Mouse (Mus musculus): ENCODE data around the gene Rps27l.

DNA sequence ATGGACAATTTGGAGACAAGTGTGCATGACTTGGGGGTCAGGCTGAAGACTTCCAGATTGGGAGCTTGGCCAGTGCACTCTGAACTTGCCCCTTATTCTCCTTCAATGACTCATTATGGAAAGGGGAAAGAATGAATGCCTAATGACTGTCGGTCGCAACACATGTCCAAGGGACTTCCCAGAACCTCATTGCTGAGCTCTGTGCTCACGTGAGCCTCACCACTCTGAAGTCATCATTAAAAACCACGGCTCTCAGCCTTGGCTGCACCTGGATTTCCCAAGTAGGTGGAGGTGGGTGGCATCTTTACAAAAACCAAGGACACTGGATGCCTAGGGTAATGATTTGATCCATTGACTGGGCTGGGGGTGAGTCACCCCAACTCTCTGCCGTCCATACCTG is 44.2 kb downstream of the Rps27l start:
- TF ChIP-seq POLR2A (IDR thresholded peaks at IDR 0.05; ENCODE audit: insufficient read length, low read depth): no peak
- TF ChIP-seq CEBPB (IDR thresholded peaks at IDR 0.05; ENCODE audit: insufficient read depth, poor library complexity, severe bottlenecking): no peak
- TF ChIP-seq POLR2AphosphoS2 (IDR thresholded peaks at IDR 0.05; ENCODE audit: insufficient read length, low read depth): no peak
- no peak for TF ChIP-seq MAX (IDR thresholded peaks at IDR 0.05; ENCODE audit: low read depth)
- no peak for TF ChIP-seq E2F4 (IDR thresholded peaks at IDR 0.05; ENCODE audit: insufficient read depth)
- no peak for TF ChIP-seq TCF12 (IDR thresholded peaks at IDR 0.05; ENCODE audit: insufficient read depth, poor library complexity, severe bottlenecking)
- no peak for TF ChIP-seq REST (IDR thresholded peaks at IDR 0.05; ENCODE audit: insufficient read depth, insufficient read length)
- TF ChIP-seq TCF3 (IDR thresholded peaks at IDR 0.05; ENCODE audit: insufficient read length, low read depth): no peak
- TF ChIP-seq USF1 (IDR thresholded peaks at IDR 0.05; ENCODE audit: low read depth): peak; percentile 78
- peak in 1 of 3 experiments; percentile 52 for TF ChIP-seq MYOG (IDR thresholded peaks at IDR 0.05; ENCODE audit: control insufficient read depth in 1 of 3, insufficient read depth in 1 of 3, insufficient read length in 2 of 3, low read depth in 2 of 3)

All from myocyte (in vitro differentiated cells).